Mouse (Mus musculus) midbrain, embryonic 15.5 days (tissue): ENCODE measurements around the gene Gm47841. TPM values are rescaled to one million over a fixed set of nuclear protein-coding genes. Genes with fewer than 3 reads are reported as not detected.

ENCODE experiments used
- ATAC-seq: fragments of 200-750 bp; cut with Nextera tagmentation; replicated peaks from 2 replicates; pipeline ENCODE4 v1.8.0; 2017; ENCODE audit warnings: moderate TSS enrichment
- H3K27ac ChIP-seq: fragments of 300-500 bp; sonication (generic); 2 replicates; pipeline ENCODE4 v1.5.1; 2015; ENCODE audit warnings: mild to moderate bottlenecking, inconsistent platforms
- H3K27me3 ChIP-seq: fragments of 300-500 bp; sonication (generic); replicated peaks from 2 replicates; pipeline ENCODE4 v1.6.1; 2015; ENCODE audit warnings: inconsistent platforms
- H3K36me3 ChIP-seq: fragments of 300-500 bp; sonication (generic); replicated peaks from 2 replicates; pipeline ENCODE4 v1.6.1; 2015; ENCODE audit warnings: inconsistent platforms
- H3K4me1 ChIP-seq: fragments of 300-500 bp; sonication (generic); 2 replicates; pipeline ENCODE4 v1.6.1; 2015; ENCODE audit warnings: inconsistent platforms
- H3K4me2 ChIP-seq: fragments of 300-500 bp; sonication (generic); 2 replicates; pipeline ENCODE4 v1.6.1; 2015; ENCODE audit warnings: inconsistent platforms, mild to moderate bottlenecking, moderate library complexity
- H3K4me3 ChIP-seq: fragments of 300-500 bp; sonication (generic); 2 replicates; pipeline ENCODE4 v1.5.1; 2015; ENCODE audit warnings: mild to moderate bottlenecking, inconsistent platforms
- H3K9ac ChIP-seq: fragments of 300-500 bp; sonication (generic); 2 replicates; pipeline ENCODE4 v1.6.1; 2015; ENCODE audit warnings: mild to moderate bottlenecking, inconsistent platforms
- H3K9me3 ChIP-seq: fragments of 300-500 bp; sonication (generic); 2 replicates; pipeline ENCODE4 v1.6.1; 2016; ENCODE audit warnings: inconsistent platforms
- WGBS: fragments of 180-500 bp; shearing (Covaris S2); methylation state at CpG from one replicate; pipeline ENCODE4 v1.1.7; 2015; ENCODE audit warnings: mixed read lengths; 5-methylcytosine and 5-hydroxymethylcytosine counted together
- polyA plus RNA-seq: library from polyadenylated mRNA; unstranded; fragments of >200 nt; fragmentation: Nextera tagmentation; extraction: Ambion mirVana; gene quantifications from 2 replicates; pipeline ENCODE4 v1.2.1, GENCODE M21; 2015

The Gm47841 gene
- polyA plus RNA-seq, 1 experiment from 2014 or later, result not detected

DNA sequence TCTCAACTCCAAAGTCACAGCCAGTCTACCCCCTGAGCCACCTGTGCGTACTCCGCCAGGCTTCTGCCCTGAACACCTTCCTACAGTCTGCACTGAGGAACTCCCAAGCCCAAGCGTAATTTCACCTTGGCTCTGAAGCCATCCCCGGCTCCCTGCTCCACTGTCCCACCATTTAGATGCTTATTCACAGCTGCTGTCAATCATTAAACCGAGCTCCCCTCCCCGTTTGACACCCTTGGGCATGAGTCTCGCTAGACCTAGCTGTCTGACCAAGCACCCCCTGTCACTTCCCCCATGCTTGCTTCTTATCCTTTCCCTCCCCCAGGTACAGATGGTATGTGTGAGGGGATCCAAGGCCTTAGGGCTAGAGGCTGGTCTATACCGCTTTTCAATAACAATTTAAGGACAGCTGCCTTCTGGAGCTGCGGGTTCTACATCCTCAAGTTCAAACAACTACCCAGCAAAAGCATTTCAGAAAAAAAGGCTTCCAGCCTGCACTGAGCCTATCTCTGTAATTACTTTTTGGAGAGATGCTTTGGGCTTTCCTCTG is 22.5 kb upstream of the Gm47841 start:
- H3K27me3 ChIP-seq, result no peaks in the 10 kb centered on the region
- no peak overlapping the region for H3K9ac ChIP-seq
- H3K27ac ChIP-seq, result no peak overlapping the region
- no peak overlapping the region for H3K4me2 ChIP-seq
- H3K4me1 ChIP-seq, result peaks cover 28% of the 10 kb centered on the region
- no peaks in the 10 kb centered on the region for H3K36me3 ChIP-seq
- no peaks in the 10 kb centered on the region for H3K9me3 ChIP-seq
- no peak overlapping the region for H3K4me3 ChIP-seq
- ATAC-seq, result no peak
- WGBS, result 46% methylated on average over 9 of the region's 9 CpGs

DNA sequence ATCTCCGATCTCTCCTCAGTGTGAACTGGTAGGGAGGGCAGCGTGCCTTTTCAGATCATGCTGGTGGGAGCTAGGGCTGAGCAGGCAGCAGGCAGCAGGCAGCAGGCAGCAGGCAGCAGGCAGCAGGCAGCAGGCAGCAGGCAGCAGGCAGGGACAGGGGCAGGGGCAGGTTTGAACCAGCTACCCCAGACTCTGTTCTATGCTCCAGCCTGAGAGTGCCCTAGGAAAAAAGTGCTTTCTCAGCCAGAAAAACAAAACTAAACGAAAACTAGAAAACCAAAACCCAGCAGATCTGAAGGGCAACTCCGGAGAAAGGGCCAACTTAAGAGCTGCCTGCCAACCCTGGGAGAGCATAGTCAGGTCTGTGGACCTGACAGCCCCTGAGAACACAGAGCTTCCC is 21.5 kb upstream of the Gm47841 start:
- H3K36me3 ChIP-seq, result no peaks in the 10 kb centered on the region
- ATAC-seq, result no peak

DNA sequence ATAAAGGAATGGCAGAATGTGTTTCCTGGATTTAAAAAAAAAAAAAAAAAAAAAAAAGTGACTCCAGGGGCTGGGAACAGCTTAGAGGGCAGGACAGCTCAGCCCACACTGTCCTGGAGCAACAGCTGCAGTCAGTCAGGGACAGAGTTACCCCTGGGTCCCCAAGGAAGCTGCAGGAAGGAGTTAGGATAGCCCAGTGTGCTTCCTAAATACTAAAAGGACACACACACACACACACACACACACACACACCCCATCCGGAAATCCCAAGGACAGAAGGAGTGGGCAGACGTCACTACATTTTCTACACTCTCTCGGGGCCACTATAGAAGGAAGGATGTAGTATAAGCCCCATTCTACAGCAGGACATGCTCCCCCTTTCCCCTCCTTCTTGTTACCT is 20.8 kb upstream of the Gm47841 start:
- Histone ChIP-seq H3K4me3 (no peak overlapping the region), H3K27me3 (no peaks in the 10 kb centered on the region), H3K9me3 (no peaks in the 10 kb centered on the region), H3K4me2 (no peak overlapping the region), H3K9ac (no peak overlapping the region), H3K4me1 (peaks cover 28% of the 10 kb centered on the region), H3K27ac (no peak overlapping the region), H3K36me3 (no peaks in the 10 kb centered on the region)
- 46% methylated on average over 3 of the region's 3 CpGs for WGBS
- no peak for ATAC-seq

More for the DNA sequence above, 21.5 kb upstream of the Gm47841 start:
- Histone ChIP-seq H3K9ac (no peak overlapping the region), H3K4me3 (no peak overlapping the region), H3K27ac (no peak overlapping the region), H3K9me3 (no peaks in the 10 kb centered on the region), H3K4me1 (peaks cover 28% of the 10 kb centered on the region), H3K27me3 (no peaks in the 10 kb centered on the region), H3K4me2 (no peak overlapping the region)
- 50% methylated on average over 4 of the region's 4 CpGs for WGBS

DNA sequence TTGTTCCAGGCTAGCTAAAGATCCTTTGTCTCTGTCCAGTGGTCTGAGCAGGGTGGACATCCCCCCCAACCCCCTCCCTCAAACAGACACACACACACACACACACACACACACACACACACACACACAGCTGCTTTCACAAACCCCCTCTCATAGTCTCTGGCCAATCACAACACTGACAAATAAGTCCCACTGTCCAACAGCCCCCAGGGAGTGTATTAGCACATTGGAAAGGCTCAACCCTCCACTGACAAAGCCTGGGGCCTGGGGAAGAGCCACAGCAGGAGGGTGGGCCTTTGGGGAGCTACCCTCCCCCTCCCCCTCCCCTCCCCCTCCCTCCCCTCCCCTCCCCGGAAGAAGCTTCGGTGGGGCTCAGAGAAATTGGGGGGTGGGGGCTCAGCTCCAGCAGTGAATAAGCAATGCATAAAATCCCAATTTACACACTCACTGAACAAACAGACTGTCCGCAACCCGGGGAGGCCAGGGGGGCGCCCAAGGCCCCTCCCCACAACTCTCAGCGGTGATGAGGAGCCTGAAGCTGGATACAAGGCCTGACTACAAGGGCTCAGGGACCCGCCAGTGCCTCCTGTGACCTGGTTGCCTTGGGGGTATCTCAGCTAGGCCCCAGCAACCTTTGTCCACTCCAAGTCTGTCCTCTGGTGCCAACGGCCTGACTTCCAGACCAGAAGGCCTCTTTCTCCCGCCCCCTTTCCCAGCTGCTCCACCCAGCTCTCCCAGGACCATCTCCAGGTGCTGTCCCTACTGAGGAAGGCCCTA is 19.9 kb upstream of the Gm47841 start:
- 0 out of 2 replicates have a peak, but pooled peaks have one; percentile 28 for ATAC-seq
- no peak overlapping the region for H3K4me2 ChIP-seq
- no peaks in the 10 kb centered on the region for H3K36me3 ChIP-seq
- H3K27ac ChIP-seq, result no peak overlapping the region
- H3K4me1 ChIP-seq, result peaks cover 29% of the 10 kb centered on the region
- H3K9me3 ChIP-seq, result no peaks in the 10 kb centered on the region
- no peak overlapping the region for H3K9ac ChIP-seq
- no peak overlapping the region for H3K4me3 ChIP-seq
- H3K27me3 ChIP-seq, result no peaks in the 10 kb centered on the region
- WGBS, result 14% methylated on average over 4 of the region's 9 CpGs

DNA sequence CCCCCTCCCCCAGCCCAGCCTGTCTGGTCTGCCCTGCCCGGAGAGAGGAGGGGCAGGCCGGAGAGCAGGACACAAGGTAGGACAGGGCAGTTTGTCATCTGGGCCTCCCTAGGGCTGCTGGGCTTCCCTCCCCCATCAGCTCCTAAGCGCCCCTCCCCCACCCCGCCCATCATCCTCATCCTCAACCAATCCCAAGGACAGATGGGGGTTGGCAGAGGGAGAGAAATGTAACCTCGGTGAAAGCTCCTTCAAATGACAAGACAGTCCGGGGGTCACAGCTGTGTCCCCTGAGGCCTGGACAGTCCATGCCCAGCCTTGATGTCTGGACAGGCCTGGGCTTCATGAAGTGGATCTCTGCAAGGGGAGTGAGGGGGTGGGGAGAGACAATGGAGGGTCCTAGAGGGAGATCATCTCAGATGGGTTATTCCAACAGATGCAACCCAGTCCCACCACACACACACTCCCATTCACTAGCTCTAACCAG is 19.2 kb upstream of the Gm47841 start:
- WGBS, result 8% methylated on average over 6 of the region's 6 CpGs
- H3K36me3 ChIP-seq, result no peaks in the 10 kb centered on the region
- H3K9me3 ChIP-seq, result no peaks in the 10 kb centered on the region
- H3K4me3 ChIP-seq, result no peak overlapping the region
- H3K4me1 ChIP-seq, result peaks cover 31% of the 10 kb centered on the region
- H3K27me3 ChIP-seq, result no peaks in the 10 kb centered on the region
- ATAC-seq, result peak; percentile 40; the same call in 1 of the 2 replicates
- H3K27ac ChIP-seq, result no peak overlapping the region
- no peak overlapping the region for H3K9ac ChIP-seq
- H3K4me2 ChIP-seq, result no peak overlapping the region

DNA sequence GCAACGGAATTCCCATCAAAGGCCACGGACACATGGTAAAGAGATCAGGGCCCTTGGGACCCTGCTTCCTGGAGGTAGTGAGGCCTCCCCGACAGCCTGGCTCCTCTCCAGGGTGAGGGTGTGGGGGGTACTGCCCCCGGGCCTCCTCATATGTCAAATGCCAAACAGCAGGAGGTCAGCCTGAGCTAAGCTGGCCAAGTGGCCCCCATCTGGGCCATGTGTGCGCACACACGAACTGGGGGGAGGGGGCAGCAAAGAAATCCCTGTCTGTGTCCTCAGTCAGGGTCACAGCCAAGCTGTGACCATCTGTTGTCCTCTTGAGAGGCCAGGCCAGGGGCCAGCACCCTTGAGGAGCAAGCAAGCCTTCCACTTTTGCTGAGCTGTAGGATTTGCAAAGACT is 17.9 kb upstream of the Gm47841 start:
- no peak overlapping the region for H3K9ac ChIP-seq
- no peak overlapping the region for H3K27ac ChIP-seq
- H3K27me3 ChIP-seq, result no peaks in the 10 kb centered on the region
- H3K36me3 ChIP-seq, result no peaks in the 10 kb centered on the region
- H3K9me3 ChIP-seq, result no peaks in the 10 kb centered on the region
- WGBS, result 21% methylated on average over 6 of the region's 6 CpGs
- no peak overlapping the region for H3K4me2 ChIP-seq
- ATAC-seq, result no peak
- H3K4me3 ChIP-seq, result no peak overlapping the region
- H3K4me1 ChIP-seq, result peaks cover 33% of the 10 kb centered on the region

DNA sequence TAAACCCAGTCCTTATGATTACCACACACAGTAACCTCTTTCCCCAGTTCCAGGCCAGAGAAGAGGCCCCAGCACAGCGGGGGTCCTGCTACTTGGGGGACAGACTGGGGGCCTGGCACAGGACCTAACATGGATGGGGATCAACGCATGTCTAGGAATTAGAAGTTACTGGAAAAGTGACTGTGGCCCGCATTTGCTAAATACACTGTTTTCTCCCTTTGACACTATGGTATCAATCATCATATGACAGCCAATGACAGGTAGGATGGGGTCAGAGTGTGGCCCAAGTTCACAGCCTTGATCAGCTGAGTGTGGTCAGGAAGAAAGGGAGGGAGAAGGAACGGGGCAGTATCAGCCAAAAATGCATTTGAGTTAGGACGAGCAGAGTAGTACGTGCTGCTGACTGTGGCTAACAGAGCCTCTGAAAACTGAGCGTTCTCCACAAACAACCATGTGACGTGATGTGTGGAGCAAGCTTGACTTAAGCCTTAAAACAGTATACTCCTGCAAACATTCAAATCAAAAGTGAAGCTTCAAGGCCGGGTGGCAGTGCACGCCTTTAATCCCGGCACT is 13.2 kb upstream of the Gm47841 start:
- WGBS, result 32% methylated on average over 11 of the region's 11 CpGs
- Histone ChIP-seq H3K36me3 (no peaks in the 10 kb centered on the region), H3K9ac (no peak overlapping the region), H3K27me3 (peaks cover 3% of the 10 kb centered on the region), H3K4me1 (peaks cover 13% of the 10 kb centered on the region), H3K27ac (no peak overlapping the region), H3K4me2 (no peak overlapping the region), H3K4me3 (no peak overlapping the region), H3K9me3 (no peaks in the 10 kb centered on the region)
- ATAC-seq, result no peak

DNA sequence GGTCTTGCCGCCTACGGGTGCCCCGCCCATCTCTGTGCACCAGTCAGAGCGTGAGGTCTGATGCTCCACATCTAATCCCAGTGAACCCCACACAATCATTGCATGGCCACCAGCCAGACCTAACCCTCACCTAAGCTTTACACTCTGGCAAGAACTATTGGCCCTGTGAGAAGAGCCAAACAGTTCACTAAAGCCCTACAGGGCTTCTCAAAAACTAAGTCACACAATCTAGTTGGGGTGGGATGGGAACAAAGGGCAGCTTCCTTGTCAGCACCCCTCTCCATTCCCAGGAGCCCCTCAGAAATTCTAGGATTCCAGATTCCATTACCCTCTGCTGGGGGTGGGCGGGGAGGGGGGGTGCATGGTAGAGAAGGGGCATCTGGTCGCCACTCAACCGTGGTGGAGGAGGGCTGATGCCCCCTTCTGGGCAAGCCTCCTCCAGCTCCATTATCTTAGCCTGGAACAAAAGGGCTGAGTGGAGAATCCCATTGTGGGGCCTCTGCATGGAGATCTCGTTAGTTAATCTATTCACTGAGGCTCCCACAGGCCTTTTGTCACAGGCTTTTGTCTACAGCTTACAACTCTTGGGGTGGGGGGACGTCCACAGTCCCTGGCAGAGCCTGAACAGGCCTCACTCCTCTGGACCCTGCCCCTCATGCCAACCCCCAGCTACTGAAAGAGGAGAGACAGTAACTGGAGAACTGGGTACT is 12.5 kb upstream of the Gm47841 start:
- Histone ChIP-seq H3K4me3 (no peak overlapping the region), H3K36me3 (no peaks in the 10 kb centered on the region), H3K4me1 (peaks cover 13% of the 10 kb centered on the region), H3K9ac (no peak overlapping the region), H3K27ac (no peak overlapping the region), H3K9me3 (no peaks in the 10 kb centered on the region), H3K4me2 (no peak overlapping the region), H3K27me3 (peaks cover 10% of the 10 kb centered on the region)
- 9% methylated on average over 9 of the region's 9 CpGs for WGBS
- 0 out of 2 replicates have a peak, but pooled peaks have one; percentile 32 for ATAC-seq

DNA sequence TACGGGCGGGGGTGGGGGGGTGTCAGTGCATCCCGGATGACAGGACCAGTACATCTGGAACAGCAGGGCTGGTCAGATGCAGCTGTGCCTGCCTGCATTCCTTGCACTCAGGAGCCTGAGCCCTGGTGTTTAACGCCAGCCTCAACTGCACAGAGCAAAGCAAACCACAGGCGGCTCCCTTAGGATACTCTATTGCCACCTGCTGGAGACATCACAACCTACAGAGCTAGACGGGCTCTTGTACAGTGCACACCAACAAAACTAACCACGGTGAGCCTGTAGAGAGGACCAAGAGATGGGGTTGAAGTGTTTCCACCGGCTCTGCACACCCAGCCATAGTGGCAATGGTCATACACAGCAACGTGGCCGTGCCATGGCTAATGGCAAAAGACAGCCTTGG is 9.0 kb upstream of the Gm47841 start:
- WGBS, result 47% methylated on average over 10 of the region's 10 CpGs
- H3K9me3 ChIP-seq, result no peaks in the 10 kb centered on the region
- no peaks in the 10 kb centered on the region for H3K36me3 ChIP-seq
- ATAC-seq, result peak; percentile 66; the same call in 1 of the 2 replicates
- H3K27me3 ChIP-seq, result peaks cover 44% of the 10 kb centered on the region
- no peak overlapping the region for H3K4me3 ChIP-seq
- peaks cover 20% of the 10 kb centered on the region for H3K4me1 ChIP-seq
- H3K9ac ChIP-seq, result no peak overlapping the region
- H3K27ac ChIP-seq, result no peak overlapping the region
- no peak overlapping the region for H3K4me2 ChIP-seq

DNA sequence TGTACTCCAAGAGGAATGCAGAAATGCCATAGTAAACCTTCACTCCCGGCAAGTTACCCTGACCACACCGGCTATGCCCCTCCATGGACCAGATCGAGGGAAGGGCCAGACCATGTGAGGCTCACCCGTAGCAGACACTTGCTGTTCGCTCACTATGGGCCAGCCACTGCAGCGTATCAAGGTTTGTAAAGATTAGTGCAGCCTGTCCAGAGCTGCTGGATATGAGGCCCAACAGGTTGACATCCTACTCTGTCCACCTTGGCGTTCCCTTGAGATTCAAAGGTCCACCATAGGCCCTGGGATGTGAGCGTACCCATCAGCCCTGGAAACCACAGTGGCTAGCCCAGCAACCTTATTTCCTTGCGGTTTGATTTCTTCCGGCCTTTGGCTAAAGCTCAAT is 7.3 kb upstream of the Gm47841 start:
- no peak overlapping the region for H3K4me2 ChIP-seq
- H3K4me3 ChIP-seq, result no peak overlapping the region
- H3K27me3 ChIP-seq, result peaks cover 48% of the 10 kb centered on the region
- no peak overlapping the region for H3K9ac ChIP-seq
- H3K36me3 ChIP-seq, result no peaks in the 10 kb centered on the region
- H3K4me1 ChIP-seq, result peaks cover 11% of the 10 kb centered on the region
- H3K27ac ChIP-seq, result no peak overlapping the region
- ATAC-seq, result no peak
- 72% methylated on average over 10 of the region's 10 CpGs for WGBS
- H3K9me3 ChIP-seq, result no peaks in the 10 kb centered on the region

DNA sequence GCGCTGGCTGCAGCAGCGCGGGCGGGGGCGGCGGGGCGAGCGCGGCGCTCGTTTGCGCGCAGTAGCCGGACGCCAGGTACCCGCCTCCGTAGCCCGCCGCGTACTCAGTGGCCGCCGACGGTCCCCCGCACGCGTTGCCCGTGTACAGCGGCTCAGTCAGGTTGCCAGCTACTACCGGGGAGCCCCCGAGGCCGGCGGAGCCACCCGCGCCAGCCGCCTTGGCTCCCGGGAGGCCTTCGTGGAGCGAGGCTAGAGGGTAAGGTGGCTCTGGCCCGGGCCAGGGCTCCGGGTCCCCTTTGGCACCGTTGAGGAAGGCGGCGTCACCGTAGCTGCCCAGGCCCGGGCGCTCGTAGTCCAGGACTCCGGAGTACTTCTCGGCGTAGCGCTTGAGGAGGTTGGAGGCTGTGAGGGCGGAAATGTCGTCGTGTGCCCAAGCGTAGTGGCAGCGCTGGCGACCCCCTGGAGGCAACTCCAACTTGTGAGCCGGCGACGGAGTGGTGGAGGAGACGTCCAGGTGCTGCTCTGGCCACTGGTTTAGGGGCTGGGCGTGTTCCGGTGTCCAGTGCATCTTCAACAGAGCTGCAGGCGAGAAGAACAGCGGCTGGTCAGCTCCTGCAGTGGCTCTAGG is 6.7 kb upstream of the Gm47841 start:
- H3K9me3 ChIP-seq, result no peaks in the 10 kb centered on the region
- H3K4me3 ChIP-seq, result peak overlapping the region; percentile 34
- no peak overlapping the region for H3K9ac ChIP-seq
- peak overlapping the region; percentile 57 for H3K4me2 ChIP-seq
- ATAC-seq, result no peak
- H3K4me1 ChIP-seq, result peaks cover 10% of the 10 kb centered on the region
- H3K27me3 ChIP-seq, result peaks cover 53% of the 10 kb centered on the region
- H3K27ac ChIP-seq, result no peak overlapping the region
- 15% methylated on average over 50 of the region's 65 CpGs for WGBS
- no peaks in the 10 kb centered on the region for H3K36me3 ChIP-seq
